Mouse (Mus musculus) lung, postnatal 25 days (tissue): ENCODE results near the gene 4930432K21Rik.
A peak's percentile ranks its signal among the peaks of the same experiment; 100 is the strongest.

Experiments
- DNase-seq: peaks from one replicate; pipeline ENCODE4 v3.0.0; 2022; ENCODE audit warnings: low spot score

4930432K21Rik gene

GRCm38 (mm10) chr8:84192555-84192954, 44.7 kb downstream of the 4930432K21Rik start:
- peak; percentile 85 for DNase-seq

GRCm38 (mm10) chr8:84193161-84193560, 45.3 kb downstream of the 4930432K21Rik start:
- DNase-seq = no peak

GRCm38 (mm10) chr8:84193566-84193965, 45.7 kb downstream of the 4930432K21Rik start:
- DNase-seq = no peak

GRCm38 (mm10) chr8:84194224-84194743, 46.5 kb downstream of the 4930432K21Rik start:
- DNase-seq = no peak

GRCm38 (mm10) chr8:84197141-84197921, 49.5 kb downstream of the 4930432K21Rik start:
- DNase-seq = peak; percentile 93

- DNase-seq = peak; percentile 97
Observed at GRCm38 (mm10) chr8:84197922-84198774, 50.3 kb downstream of the 4930432K21Rik start.

- no peak for DNase-seq
Observed at GRCm38 (mm10) chr8:84198871-84199270, 51.0 kb downstream of the 4930432K21Rik start.

- DNase-seq = no peak
Observed at GRCm38 (mm10) chr8:84199348-84200125, 51.7 kb downstream of the 4930432K21Rik start.

GRCm38 (mm10) chr8:84200126-84200555, 52.3 kb downstream of the 4930432K21Rik start:
- DNase-seq = no peak

GRCm38 (mm10) chr8:84200652-84201544, 53.1 kb downstream of the 4930432K21Rik start:
- peak; percentile 87 for DNase-seq

GRCm38 (mm10) chr8:84201545-84202245, 53.9 kb downstream of the 4930432K21Rik start:
- DNase-seq = peak; percentile 90

GRCm38 (mm10) chr8:84202466-84202865, 54.6 kb downstream of the 4930432K21Rik start:
- DNase-seq = peak; percentile 86

GRCm38 (mm10) chr8:84202938-84203917, 55.4 kb downstream of the 4930432K21Rik start:
- peak; percentile 91 for DNase-seq

GRCm38 (mm10) chr8:84203975-84204772, 56.3 kb downstream of the 4930432K21Rik start:
- peak; percentile 89 for DNase-seq

GRCm38 (mm10) chr8:84205073-84205472, 57.2 kb downstream of the 4930432K21Rik start:
- DNase-seq = no peak

GRCm38 (mm10) chr8:84206666-84207065, 58.8 kb downstream of the 4930432K21Rik start:
- DNase-seq = no peak

GRCm38 (mm10) chr8:84207811-84208210, 60.0 kb downstream of the 4930432K21Rik start:
- peak; percentile 82 for DNase-seq
